Mouse (Mus musculus): ENCODE measurements around the gene Tut4.

The Tut4 gene

DNA sequence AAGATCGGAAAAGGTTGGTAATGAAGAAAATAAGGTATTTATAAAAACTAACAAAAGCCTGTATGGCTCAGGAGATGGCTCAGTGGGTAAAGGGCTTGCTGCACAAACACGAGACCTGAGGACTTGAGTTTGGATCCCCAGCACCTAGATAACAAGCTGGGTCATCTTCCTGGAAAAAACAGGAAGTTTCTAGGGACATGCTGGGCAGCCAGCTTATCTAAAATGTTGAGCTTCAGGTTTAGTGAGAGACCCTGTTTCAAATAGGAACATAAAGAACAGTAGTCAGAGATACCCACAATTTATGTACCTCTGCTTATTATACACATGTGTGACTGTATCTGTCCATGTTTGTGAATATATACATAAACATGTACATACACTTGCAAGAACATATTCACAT, 43.8 kb downstream of the Tut4 start:
- no peak for DNase-seq (ENCODE audit: low read depth)

DNA sequence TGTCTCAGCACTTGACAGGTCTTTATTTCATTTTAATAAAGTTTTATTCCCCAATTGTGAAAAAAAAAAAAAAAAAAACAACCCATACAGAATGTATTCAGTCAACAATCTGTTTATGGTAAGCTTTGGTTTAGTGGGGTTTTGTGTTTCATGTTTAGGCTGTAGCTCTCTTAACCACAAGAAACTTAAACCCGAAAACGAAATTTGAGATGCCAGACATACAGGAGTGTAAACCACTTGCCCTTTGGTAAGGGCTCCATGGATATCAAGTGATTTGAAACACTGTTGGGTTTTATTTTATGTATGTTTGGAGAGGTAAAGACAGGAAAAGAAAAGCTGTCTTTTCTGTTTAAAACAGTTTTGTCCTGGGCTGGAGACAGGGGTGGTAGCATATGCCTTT, 80.5 kb downstream of the Tut4 start:
- no peak for DNase-seq (ENCODE audit: low read depth)

DNA sequence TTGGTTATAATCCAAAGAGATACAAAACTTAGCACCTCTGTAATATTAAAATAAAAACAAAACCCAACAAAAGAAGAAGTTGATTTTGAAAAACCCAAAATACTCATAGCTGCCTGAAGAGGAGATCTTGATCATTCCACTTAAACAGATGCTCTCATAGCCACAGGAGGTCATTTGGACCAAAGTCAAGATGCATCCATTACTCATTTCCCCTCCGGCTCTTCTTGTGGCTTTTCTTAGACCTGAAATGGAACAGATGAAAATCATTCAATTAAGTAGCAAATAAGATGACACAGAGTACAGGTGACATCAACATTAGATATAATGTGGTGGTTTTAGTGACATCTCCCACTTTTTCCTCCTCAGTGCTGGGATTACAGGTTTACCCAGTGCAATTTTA, 105.8 kb downstream of the Tut4 start:
- DNase-seq (ENCODE audit: low read depth), result no peak

DNA sequence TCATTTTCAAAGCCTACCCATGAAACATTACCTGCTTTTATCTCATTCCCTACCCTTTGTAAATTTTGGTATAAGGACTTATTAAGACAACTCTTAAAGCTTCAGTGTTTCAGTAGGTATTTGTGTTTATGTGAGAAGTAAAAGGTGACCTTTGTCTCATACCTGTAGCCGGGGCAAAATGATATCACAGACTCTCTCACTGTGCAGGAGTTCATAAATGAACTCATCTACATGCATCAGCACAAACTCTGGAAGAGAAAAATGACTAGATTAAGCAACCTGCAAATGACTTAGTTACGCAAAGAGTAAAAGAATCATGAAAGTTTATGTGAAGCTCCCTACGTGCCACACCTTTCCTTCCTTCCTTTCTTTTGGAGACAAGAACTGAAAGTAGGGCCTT, 113.4 kb downstream of the Tut4 start:
- no peak for DNase-seq (ENCODE audit: low read depth)

DNA sequence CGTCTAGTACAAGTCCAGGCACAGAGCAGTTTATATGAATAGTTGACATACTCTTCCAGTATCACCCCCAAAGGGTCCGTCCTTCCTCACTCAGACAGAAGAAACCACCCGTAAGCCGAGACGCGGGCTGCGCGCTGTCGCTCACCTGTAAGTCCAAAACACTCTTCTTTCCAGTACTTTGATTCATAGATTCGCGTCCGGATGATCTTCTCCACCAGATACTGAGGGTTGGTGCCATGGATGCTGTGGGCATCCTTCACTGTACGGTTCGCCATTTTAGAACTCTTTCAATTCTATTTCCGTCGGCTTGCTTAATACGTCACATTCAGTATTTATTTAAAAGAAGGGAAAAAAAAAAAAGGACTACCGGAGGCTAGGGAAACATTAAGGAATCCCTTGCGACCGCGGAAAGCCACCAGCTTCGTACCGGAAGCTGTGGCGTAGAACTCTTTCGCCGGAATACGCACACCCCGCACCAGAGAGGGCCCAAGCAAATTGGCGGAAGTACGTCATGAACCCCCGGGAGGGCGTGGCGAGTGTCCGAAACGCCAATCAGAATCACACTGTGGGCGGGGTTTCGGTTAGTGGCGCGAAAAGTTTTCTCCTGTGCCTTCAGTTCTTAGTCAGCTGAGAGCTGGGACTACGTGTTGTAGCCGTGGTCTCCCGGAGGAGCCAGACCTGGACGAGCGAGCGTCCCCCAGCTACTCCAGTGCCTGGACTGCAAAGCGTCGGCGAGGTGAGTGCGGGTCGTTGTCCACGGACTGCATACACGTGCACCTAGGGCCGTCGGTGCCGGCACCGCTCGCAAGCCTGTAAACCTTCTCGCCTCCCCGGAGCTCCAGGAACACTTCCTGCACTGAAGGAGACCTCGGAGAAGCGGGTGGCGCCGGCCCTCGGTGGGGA, 119.9 kb downstream of the Tut4 start, which contains the start of the genes Prpf38a and Orc1:
Gene Prpf38a (minus strand): TSS at position 497 of the 903 bp plus-strand sequence.
Gene Orc1 (plus strand): TSS at position 584 of the 903 bp plus-strand sequence.
- DNase-seq (ENCODE audit: low read depth), result peak; percentile 99

DNA sequence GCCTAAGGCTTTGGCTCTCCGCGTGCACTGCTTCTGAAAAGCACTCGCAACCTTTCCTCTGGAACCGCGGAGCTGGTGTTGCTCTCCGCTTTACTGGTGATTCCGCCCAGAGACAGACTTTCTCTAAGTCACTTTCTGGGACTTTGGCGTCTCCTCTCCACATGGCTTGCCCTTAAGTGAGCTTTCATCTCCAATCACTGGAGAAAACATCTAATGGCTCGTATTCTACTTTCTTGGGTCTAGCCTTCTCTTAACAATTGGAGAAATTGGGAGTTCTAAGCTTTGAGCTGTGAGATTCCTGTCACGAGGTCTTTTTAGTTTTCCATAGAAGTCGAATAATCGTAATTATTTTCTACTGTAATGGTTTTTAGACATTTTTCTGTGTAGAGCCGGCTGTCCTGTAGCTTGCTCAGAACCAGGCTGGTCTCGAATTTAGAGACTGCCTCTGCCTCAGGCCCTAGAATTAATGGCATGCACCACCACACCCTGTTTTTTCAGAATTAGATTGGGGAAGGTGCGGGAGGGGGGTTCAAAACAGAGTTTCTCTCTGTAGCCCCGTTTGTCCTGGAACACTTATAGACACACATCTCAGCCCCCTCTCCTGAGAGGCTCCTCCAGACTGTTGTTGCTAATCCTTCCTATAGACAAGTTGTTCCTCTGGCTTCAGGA, 120.7 kb downstream of the Tut4 start:
- DNase-seq (ENCODE audit: low read depth), result peak; percentile 24

DNA sequence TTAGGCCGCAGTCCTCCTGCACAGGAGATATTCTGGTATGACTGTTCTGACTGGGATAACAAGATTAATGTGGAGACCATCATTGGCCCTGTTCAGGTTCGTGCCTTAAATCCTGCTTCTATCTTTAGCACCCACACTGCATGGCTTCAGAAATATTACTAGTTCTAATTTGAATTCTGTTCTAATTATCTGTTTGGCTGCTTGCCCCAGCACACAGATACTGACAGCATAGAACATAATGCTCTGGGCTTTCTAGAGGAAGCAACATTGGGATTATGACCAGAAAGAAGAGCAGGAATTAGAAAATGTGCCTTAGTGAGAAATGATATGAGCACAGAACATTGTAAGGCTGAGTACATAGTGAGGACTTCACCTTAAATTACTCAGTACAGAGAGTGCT, 134.2 kb downstream of the Tut4 start:
- no peak for DNase-seq (ENCODE audit: low read depth)

DNA sequence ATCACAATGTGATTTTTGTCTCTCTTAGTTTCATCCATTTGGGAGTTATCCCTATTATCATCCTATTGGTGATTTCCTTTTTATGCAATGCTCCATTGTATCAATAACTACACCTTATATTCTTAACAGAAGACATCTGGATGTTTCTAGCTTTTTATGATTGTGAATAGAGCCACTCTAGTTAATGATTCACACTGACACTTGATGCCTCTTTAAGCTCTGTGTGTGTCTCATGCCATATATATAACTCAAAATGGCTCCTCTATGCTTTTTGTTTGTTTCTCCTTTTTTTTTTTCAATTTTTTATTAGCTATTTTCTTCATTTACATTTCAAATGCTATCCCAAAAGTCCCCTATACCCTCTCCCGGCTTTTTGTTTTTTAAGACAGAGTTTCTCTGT, 136.6 kb downstream of the Tut4 start:
- DNase-seq (ENCODE audit: low read depth), result no peak

DNA sequence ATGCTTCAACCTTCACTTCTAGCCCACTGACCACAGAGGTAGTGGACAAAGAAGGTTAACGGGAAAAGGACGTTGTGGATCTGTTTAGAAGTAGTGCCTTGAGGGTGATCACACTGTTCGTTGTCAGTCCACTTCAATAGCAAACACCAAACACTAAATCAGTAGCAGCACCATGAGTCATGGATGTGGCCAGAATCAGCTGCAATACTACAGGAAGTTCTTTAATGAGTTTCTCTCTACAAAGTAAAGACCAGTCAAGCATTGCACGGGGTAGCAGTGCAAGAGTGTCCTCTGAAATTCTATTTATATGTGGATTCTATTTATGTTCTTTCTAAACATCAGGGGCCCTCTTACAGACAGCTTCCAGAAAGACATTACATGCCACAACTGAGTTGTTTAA, 139.1 kb downstream of the Tut4 start:
- DNase-seq (ENCODE audit: low read depth), result no peak

DNA sequence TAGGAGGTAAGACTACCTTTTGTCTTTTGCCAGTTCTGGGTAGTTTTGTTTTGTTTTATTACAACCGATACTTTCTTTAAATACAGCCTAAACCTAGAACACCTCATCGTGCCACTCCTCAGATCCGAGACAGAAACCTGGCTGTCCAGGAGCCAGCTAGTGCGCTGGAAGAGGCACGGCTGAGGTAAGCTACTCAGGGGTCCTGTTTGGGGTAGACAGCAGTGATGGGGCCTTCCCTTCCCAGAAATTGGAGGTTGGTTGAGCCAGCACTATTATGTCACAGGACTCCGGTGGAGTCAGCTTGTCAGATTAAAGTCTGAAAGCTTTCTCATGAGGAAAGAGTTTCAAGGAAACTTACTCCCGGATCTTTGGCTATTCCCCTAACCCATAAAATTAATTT, 142.6 kb downstream of the Tut4 start:
- DNase-seq (ENCODE audit: low read depth), result no peak

DNA sequence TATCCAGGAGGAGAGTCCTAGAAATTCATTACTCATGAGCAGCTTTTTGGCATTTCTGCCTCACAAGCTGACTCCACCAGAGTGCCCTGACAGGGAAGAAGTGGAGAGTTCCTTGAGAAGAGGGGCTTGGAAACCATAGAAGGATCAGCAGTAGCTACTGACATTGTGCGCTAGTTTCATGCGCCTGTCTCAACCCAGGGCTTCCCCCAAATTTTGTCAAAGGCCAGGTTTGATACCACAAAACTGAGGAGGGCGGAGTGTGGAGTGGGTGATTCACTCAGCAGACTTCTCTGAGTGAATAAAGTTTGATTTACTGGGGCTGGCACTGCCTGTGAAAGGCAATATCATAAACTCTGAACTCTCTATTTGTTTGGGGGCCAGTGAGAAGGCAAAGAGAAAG, 149.4 kb downstream of the Tut4 start:
- DNase-seq (ENCODE audit: low read depth), result no peak
